Mouse (Mus musculus) regulatory T cell (primary cell): ENCODE results near the gene Nek6.

Source experiments
- in situ Hi-C: fragments of 300-600 bp; cut with MboI, MseI; formaldehyde crosslinking; loops from one replicate; pipeline ENCODE4 v1.15.1; 2025; ENCODE audit warnings: high pct_unique_total_duplicates

Nek6 gene

DNA sequence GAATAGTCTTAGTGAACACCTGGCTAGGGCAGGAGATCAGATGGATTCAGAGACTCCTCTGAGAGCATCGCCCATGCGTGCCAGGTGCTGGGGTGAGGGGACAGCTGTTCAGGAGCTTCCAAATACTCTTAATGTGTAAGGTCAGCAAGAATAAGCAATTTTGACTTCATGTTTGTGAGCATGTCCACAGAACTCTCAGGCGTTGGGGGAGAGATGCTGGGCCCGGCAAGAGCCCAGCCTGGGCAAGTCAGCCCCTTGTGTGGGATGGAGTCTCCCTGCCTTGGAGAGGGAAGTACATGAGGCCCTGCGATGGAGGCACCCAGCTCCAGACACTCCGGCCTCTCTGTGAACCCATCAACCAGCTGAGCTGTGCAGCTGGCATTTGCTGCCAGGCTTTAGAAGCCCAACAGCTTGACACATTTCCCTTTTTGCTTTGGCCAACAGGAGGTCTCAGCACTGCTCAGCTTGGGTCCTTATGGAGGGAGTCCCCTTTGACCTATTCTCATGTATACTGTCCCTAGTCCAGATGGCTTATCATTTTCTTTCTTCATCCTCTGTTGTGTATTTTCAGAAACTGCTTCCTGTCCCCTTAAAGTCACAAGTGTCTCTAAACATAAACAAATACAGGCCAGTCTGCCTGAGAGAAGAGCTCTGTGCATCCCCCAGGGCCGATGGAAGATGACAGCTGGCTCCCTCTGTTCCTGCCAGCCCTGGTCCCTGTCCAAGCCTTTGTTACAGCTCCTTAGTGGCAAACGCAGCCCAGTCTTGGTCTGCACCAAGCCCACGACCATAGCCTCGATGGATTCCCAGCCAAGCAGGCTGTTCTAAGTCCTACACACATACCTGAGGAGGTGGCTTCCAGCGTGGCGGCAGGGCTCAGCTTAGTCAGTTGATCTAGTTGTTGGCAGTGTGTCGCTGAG, 67.4 kb downstream of the Nek6 start:
- in situ Hi-C loops: loop anchor here (25.0 kb wide), 1 partner anchor 142 kb away; no protein-coding TSS in a partner anchor

DNA sequence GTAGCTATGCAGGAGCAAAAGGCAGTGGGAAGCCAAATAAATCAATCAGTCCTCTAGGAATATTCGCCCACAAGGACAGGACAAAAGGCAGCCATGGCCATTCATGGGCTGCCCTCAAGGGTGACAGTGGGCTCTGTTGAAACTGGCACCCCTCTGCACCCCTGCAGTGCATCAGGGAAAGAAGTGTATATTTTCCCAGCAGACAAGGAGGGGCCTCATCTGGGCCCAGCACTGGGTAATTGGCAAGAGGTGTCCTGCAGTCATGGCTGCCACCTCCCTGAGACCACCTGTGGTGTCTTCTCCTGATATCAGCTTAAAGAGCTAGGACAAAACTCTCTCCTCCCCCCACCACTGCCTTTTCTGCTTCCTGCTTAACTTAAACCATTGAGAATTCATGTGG, 68.1 kb downstream of the Nek6 start:
- in situ Hi-C loops: loop anchor here (25.0 kb wide), 1 partner anchor 142 kb away; no protein-coding TSS in a partner anchor

DNA sequence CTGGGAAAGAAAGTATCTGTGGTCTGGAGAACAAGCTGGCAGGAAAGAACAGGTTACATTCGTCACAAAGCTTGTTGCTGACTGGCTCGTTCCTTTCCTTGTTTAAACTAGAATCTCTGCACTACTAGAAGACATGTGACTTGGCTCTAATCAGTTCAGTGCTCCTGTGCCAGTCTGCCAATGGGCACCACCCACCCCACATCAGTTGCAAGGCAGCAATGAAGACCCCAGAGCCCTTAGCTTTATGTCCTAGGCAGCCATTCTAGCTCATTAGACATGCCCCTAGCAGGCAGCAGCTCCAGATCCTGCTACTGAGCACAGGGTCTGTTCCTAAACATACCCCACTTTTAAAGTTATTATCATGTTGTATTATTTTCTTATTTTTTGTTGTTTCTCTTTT, 72.5 kb downstream of the Nek6 start:
- in situ Hi-C loops: loop anchor here (25.0 kb wide), 1 partner anchor 147 kb away; no protein-coding TSS in a partner anchor

DNA sequence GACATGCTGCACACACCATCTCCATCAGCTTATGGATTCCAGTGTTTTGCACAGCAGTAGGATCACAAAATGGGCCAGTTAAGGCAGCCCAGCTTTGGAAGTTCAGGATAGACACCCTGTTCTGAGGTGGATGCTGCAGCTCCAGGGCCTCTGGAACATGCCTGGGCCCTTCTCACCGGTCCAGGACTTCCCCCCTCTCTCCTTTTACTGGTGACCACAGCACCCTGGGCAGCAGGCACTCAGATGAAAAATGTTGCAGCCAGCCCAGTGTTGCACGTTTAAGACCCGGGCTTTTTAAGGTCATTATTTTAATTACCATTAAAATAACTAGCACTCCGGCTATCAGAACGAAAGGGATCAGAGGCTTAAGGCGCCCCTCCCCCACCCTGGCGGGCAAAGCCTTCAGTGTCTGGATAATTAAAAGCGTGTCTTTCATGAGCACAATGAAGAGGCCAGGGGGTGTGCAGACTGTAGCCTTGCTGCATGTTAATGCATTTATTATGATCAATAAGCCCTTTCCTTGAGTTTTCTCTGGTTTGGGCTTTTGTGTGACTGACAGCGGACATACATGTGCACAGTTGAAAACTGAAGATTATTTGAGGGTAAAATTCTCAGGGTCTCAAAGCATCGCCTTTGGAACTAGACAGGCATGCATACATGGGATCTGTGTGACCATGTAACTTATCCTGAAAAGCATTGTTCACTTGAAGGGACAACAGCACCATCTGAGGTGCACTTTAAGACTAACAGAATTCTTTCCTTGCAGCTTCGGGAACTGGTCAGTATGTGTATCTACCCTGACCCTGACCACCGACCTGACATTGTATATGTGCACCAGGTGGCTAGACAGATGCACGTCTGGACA, 73.3 kb downstream of the Nek6 start:
- in situ Hi-C loops: loop anchor here (25.0 kb wide), 1 partner anchor 147 kb away; no protein-coding TSS in a partner anchor

DNA sequence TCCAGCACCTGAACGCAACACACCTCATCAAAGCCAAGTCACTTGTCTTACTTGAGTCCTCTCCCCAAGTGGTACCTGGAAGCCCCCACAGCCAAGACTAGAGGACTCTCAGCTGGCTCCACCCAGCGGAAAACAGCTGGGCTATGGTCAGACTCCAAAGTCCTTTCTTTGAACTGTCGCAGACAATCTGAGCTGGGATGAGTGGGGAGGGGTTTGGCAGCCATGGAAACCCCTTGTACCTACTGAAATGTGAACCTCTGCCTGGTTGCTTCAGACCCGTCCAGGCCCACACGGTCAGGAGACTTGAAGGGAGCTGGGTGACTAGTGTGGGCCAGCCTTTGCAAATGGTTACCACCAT, 73.9 kb downstream of the Nek6 start:
- in situ Hi-C loops: loop anchor here (25.0 kb wide), 1 partner anchor 148 kb away; no protein-coding TSS in a partner anchor

DNA sequence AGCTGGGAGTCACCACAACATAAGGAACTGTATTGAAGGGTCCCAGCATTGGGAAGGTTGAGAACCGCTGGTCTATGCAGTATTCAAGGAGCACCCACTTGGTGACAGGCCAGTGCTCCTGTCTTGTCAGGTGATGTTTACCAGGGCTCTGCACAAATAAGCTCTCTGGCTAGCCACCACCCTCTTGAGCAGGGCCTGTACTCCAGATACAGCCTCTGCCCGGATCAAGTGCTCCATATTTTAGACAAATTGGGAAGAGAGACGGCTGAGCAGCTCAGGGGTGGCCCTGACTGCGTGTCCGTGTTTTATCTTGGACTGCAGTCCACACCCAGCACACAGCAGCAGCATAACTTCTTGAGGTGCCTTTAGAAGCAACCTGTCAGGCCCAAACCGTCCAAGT, 75.3 kb downstream of the Nek6 start:
- in situ Hi-C loops: loop anchor here (25.0 kb wide), 1 partner anchor 149 kb away; no protein-coding TSS in a partner anchor

DNA sequence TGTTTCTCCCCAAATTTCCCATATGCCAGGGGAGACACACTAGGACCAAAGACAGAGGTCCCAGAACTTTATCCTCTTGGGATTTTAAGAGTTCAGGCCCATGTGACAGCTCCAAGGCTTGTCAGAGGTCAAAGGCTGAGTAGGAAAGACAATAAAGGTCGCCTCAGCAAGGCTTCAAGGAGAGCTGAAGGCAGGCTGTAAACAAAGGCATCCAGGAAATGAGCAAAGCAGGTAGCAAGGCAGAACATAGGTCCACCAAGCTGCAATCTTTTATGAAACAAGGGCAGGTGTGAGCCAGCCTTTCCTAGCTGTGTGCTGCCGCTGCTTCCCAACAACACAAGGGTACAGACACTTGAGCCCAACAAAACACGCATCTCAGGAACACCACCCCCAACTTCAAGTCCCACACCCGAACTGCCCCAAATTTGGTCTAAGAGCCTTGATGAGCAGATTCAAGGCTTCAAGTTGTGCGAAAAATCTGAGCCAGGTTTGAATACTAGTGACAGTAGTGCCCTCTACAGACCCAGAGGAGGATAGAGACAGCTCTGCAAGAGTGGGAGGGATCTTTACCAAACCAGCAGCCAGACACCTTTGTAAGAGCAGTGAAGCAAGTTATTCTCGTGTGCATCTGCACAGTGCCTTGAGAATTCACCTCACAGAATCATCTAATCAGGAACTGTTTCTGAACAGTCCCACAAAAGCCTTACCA, 80.5 kb downstream of the Nek6 start:
- in situ Hi-C loops: loop anchor here (25.0 kb wide), 1 partner anchor 155 kb away; no protein-coding TSS in a partner anchor

DNA sequence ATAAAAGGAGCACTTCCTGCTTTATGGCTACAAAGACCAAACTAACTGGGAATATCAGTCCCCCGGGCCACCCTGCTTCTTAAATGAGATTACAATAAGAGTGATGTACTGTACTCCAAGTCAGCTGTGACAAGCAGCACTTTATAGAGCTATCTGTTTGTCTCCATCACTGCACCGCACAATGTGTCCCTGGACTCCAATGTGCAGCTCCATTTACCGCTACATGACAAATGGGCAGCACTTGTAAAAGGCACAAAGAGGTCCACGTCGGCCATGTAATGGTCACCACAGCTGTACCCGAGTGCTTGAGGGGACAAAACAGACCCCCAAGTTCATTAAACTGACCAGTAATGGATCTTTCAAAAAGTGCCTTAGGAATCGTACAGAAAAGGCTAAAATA, 83.4 kb downstream of the Nek6 start:
- in situ Hi-C loops: loop anchor here (25.0 kb wide), 1 partner anchor 158 kb away; no protein-coding TSS in a partner anchor

DNA sequence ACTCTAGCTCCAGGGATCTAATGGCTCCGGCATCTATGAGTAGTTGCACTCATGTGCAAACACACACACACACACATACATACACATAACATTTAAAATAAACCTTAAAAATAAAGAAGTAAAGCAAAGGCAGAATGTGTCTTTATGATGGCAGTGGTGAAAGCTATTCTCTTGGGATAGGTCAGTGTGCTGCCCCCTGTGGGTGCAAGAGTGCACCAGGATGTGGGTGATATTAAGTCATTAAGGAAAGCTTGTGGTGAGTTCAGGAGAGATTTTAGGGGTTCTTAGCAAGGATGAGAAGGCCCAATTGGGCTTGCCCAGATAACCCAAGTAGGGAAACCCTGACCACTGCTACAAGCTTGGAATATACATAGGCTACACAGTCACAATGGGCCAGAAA, 86.5 kb downstream of the Nek6 start:
- in situ Hi-C loops: loop anchor here (25.0 kb wide), 1 partner anchor 161 kb away; no protein-coding TSS in a partner anchor

DNA sequence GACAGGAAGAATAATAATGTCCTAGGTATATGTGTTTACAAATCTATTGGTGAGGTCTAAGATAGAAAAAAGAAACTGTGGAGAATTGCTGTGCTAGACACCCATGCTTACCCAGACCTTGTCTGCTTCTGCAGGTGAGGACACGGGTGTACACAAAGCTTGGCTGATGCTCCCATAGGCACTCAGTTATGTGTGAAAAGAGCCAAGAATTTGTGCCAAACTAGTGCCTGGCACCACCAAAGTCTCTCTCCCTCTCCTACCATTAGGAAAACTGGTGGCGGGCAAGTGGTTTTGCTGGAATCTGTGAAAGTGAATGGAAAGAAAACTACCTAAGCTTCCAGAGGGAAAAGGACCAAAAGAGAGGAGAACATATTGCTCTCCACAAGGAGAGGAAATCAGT, 87.0 kb downstream of the Nek6 start:
- in situ Hi-C loops: loop anchor here (25.0 kb wide), 1 partner anchor 161 kb away; no protein-coding TSS in a partner anchor

DNA sequence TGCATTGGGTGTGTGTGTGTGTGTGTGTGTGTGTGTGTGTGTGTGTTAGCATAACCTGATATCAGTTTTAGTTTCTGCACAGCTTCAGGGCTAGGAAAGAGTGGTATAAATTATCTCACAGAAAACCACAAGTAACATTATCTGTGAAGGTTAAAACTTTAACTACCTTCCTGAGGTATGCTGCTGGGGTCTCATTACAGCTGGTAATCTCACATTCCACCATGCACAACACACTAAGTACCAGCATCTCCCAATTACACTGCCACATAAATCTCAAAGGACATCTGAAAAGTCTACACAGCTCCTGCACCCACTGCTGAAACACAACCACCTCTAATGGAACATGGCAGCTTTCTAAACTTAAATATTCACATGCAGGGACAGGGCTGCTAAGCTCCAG, 89.4 kb downstream of the Nek6 start:
- in situ Hi-C loops: no loop called here

DNA sequence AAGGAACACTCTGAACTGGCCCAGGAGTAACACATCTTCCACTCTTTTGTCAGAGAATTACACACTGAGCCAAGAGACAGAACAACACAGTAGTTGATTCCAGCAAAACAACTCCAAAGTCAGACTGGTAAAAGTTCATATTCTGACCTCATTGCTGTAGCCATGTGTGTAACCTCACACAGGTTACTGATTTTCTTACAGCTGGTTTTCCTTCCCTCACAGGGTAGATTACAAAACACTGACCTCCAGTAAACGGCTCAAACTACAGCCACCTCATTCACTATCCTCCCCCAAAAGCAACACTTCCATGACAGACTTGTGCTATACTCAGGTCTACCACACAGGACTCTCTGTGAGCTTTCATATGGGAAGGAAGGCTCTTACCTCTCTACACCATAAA, 96.3 kb downstream of the Nek6 start:
- in situ Hi-C loops: loop anchor here (5.0 kb wide), 1 partner anchor 70 kb away; no protein-coding TSS in a partner anchor

DNA sequence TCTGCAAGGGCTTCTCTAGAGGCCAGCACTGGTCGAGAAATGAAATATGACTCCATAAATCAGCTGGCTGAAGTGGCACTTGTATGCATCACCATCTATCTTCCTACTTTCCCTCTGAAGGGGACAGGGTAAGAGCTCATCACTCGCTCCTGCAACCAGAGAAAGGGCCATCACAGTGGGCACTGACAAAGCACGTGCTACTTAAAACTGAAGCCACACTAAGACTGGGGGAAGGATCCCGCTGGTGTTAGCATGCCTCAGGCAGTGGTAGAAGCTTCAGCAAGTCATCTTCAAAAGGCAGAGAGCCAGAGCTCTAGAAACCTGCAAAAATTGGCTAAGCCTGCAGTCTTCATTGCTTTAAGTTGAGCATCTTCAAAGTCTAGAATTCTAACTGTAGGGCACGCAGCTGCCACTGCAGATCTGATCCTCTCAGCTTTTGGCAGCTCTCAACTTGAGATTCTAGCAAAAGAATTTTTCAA, 97.4 kb downstream of the Nek6 start:
- in situ Hi-C loops: loop anchor here (5.0 kb wide), 1 partner anchor 72 kb away; no protein-coding TSS in a partner anchor

DNA sequence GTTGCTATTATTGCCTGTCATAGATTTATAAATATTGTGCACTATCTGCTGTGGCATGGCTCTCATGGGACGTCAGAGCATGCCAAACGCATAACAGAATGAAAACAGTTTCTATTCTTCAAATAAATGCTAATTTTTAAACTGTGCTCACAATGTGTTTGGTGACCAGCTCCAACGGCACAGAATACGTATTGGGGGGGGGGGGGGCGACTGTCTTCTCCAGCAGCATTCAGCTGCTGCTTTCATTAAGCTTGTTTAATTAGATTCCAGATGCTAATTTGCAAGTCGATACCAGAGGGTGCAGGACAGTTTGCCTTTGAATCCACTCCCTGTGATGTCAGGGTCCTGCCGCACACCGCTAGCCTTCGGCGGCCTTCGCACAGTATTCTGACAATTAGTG, 97.9 kb downstream of the Nek6 start:
- in situ Hi-C loops: loop anchor here (5.0 kb wide), 1 partner anchor 72 kb away; no protein-coding TSS in a partner anchor

DNA sequence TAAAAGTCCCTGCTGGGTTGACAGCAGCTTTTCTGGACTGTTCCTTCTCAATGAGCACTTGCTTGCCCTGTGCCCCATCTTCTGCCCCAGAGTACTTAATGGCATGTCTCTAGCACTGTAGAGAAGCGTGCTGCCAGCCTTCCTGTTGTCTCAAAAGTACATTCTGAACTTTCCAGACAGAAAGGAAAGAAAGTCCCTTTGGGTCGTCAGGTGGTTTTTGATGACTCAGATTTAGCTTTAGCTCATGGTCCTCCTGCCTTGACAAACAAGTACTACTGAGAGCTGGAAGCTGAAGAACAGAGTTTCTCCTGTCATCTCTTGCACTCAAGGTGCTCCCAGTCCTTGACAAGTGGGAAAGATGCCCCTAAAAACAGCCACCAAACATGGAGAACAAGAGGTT, 98.7 kb downstream of the Nek6 start:
- in situ Hi-C loops: no loop called here

DNA sequence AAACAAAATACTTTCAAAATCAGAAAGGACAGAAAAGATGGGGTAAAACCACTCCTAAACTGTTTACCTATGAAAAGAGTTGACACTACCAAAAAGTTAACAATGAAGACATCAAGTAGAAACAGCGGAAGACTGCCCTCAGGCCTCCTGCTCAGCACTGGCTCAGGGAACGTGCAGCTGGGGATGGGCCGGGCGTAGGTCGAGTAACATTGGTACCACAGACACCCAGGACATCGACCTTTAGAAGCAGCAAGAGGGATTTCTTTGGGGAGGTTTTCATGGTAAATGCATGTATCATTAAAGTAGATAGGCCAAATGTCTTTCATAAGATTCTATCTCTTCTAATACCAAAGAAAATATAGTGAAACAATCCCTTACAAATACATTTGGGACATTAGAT, 101.2 kb downstream of the Nek6 start:
- in situ Hi-C loops: no loop called here

DNA sequence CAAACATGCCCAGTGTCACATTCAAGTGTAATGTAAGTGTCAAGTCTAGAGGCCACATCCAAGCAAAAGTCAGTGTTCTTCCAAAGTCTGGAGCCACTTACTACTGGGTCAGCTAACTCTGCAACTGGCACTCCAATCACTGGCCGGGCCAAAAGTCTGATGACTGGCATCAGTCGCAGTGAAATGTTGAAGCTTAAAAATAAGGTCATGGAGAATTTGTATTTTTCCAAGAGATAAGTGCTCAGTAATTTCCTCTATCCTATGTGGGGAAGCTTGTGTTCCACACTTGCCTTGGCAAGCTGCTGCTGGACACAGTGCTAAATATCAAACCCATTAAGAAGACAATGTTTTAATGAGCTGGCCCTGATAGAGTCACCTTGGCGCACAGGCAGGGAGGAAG, 102.1 kb downstream of the Nek6 start:
- in situ Hi-C loops: no loop called here

DNA sequence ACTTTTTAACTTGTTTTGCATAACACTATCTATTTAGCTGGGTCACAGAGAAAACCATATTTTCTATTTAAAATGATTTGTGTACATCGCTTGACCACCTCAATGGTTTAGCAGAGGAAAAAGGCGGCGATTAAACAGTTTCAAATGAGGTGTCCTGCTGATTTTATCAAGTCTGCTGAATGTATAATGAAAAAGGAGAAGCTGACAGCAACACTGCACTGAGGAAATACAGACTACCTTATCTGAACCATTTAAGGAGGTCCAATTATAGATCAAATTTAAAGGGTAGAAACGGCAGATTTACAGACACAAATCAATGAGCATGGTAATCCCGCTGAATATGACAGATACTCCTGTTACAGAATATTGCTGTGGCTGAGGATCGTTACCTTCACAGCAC, 103.0 kb downstream of the Nek6 start:
- in situ Hi-C loops: no loop called here

DNA sequence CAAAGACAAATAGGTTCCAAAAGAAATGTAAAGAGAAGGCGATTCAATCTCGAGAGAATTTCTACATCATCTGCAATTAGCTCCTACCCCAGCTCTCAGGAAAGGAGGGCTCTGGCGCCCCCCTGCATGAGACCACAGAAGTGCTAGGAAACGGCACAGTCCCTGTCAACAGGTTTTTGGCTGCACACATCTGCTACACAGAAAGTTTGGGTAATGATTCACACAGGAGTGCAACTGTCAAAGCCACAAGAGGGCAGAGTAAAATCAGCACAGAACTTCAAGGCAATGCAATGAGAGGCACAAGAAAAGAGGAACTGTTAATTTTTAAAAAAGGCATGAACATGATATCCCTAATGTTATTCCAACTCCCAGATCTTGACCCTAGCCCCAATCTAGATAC, 104.6 kb downstream of the Nek6 start:
- in situ Hi-C loops: no loop called here

DNA sequence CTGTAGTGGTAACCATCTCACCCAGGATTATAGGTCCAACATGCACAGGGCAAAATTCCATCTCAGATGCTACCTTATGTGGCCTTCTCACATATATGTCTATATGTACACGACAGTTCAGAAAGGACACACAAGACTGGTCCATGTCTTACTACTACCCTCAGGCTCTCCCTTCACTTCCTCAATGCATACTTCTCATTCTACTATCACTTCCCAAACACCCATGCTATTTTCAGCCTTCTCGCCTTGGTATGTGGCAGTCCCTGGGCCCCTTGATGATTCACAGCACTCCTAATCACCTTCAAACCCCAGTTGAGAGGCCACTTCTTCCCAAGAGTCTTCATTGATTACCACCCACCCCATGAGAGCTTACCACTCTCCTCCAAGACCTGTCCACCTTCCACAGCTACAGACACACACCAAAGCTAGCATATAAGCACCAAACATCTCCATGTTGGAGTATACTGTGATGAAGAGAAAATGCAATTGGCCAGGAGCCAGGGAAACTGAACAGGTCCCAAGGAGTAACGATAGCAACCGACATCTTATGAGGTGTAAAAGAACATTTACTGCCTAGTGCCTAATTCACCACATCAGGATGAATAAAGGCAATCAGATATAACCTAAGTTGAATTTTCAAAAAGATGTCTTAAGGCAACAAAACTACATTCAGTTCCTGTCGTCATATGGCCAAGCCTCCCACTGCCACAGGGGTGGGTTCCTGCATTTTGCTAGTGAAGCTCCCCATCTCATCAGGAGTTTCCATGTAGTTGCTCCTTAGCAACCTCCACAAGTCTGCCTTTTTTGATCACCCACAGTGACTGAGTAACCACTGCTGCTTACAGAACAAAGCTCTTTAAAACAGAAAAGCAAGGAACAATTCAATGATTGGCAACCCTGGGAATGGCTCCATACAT, 105.8 kb downstream of the Nek6 start:
- in situ Hi-C loops: no loop called here
